Mouse (Mus musculus): ENCODE measurements around the gene Gm21863.
"Not testable (repeated sequence)": the region's sequence is repeated elsewhere in the genome, so short reads cannot be mapped to it uniquely, and the experiment has no call there.

Gm21863 gene

GRCm38 (mm10) chr12:19953869-19954555 lies at the start of gene Gm21863:
Gene Gm21863, plus strand, starts transcription at chr12:19954505.
- in situ Hi-C loops (cut with MboI), result not testable (repeated sequence)

- in situ Hi-C loops (cut with MboI), result not testable (repeated sequence)
Measured at GRCm38 (mm10) chr12:19928049-19928448, 26.3 kb upstream of the Gm21863 start.

All from mature B cell (primary cell).